Mouse (Mus musculus): Measurements from ENCODE around the gene 1700016C15Rik.

The 1700016C15Rik gene

GRCm38 (mm10) chr1:177796193-177796939, 66.8 kb downstream of the 1700016C15Rik start, which contains the start of gene Adss:
Adss (minus strand) TSS chr1:177796511.
- peak; percentile 99 for DNase-seq (ENCODE audit: low spot score in 2 of 2)

- DNase-seq (ENCODE audit: low spot score in 2 of 2) = no peak
Measured at GRCm38 (mm10) chr1:177797151-177797755, 67.6 kb downstream of the 1700016C15Rik start.
